Mouse (Mus musculus) heart, postnatal 0 days (tissue): ENCODE results near the gene Dnajc6.

Experiments
- CTCF ChIP-seq: IDR thresholded peaks from 2 replicates; pipeline ENCODE4 v1.5.1; 2016; ENCODE audit warnings: antibody characterized with exemption, control low read depth, low read depth
- EP300 ChIP-seq: IDR thresholded peaks from 2 replicates; pipeline ENCODE4 v1.6.1; 2016; ENCODE audit warnings: antibody characterized with exemption, low read depth

- TF ChIP-seq EP300 (no peak), CTCF (no peak)
Observed at GRCm38 (mm10) chr4:101648745-101649144, 152.3 kb downstream of the Dnajc6 start.
